Mouse (Mus musculus) CH12.LX (cell line): ENCODE data around the gene Slc39a10.

Experiments
- CTCF ChIP-seq, 2 experiments: IDR thresholded peaks in 1 of 2; conservative IDR thresholded peaks in 1 of 2; 2 replicates each; pipeline ENCODE4 v1.5.1; 2011 to 2012; ENCODE audit warnings: low read depth in 2 of 2, low read length in 2 of 2, improper control_type of control experiment in 1 of 2, inconsistent platforms in 1 of 2, mild to moderate bottlenecking in 1 of 2, moderate library complexity in 1 of 2
- EP300 ChIP-seq: IDR thresholded peaks from 2 replicates; pipeline ENCODE4 v1.6.1; 2011; ENCODE audit warnings: low read length, improper control_type of control experiment
- HCFC1 ChIP-seq: IDR thresholded peaks from 2 replicates; pipeline ENCODE4 v1.6.1; 2012; ENCODE audit warnings: low read depth, mild to moderate bottlenecking, inconsistent platforms, low read length, improper control_type of control experiment
- JUN ChIP-seq: IDR thresholded peaks from 2 replicates; pipeline ENCODE4 v1.6.1; 2011; ENCODE audit warnings: low read depth, mild to moderate bottlenecking, low read length, improper control_type of control experiment, moderate library complexity; ENCODE audit not compliant: insufficient read depth
- POLR2A ChIP-seq: IDR thresholded peaks from 2 replicates; pipeline ENCODE4 v1.6.1; 2011; ENCODE audit warnings: low read depth, mild to moderate bottlenecking, improper control_type of control experiment, low read length
- SIN3A ChIP-seq: IDR thresholded peaks from 2 replicates; pipeline ENCODE4 v1.6.1; 2012; ENCODE audit warnings: low read length, improper control_type of control experiment, inconsistent platforms
- TCF12 ChIP-seq: IDR thresholded peaks from 2 replicates; pipeline ENCODE4 v1.6.1; 2014; ENCODE audit warnings: low read depth, mild to moderate bottlenecking, inconsistent platforms, low read length, improper control_type of control experiment
- USF1 ChIP-seq: IDR thresholded peaks from 2 replicates; pipeline ENCODE4 v1.6.1; 2014; ENCODE audit warnings: low read depth, mild to moderate bottlenecking, inconsistent platforms, low read length, improper control_type of control experiment
- USF2 ChIP-seq: conservative IDR thresholded peaks from 2 replicates; pipeline ENCODE4 v1.6.1; 2011; ENCODE audit warnings: low read depth, low read length, improper control_type of control experiment
- ZC3H11A ChIP-seq: IDR thresholded peaks from 2 replicates; pipeline ENCODE4 v1.6.1; 2012; ENCODE audit warnings: low read depth, mild to moderate bottlenecking, inconsistent platforms, low read length, improper control_type of control experiment

GRCm38 (mm10) chr1:46886091-46886490 is 6.6 kb downstream of the Slc39a10 start:
- no peak for TF ChIP-seq SIN3A
- TF ChIP-seq CTCF (conservative IDR thresholded peaks at IDR 0.05 in 1 of 2, IDR thresholded peaks at IDR 0.05 in 1 of 2; ENCODE audit: low read depth in 2 of 2, low read length in 2 of 2), result no peak
- TF ChIP-seq TCF12, result no peak
- TF ChIP-seq POLR2A, result no peak
- TF ChIP-seq EP300, result no peak
- TF ChIP-seq USF1, result no peak
- no peak for TF ChIP-seq ZC3H11A
- TF ChIP-seq JUN, result no peak
- no peak for TF ChIP-seq USF2
- no peak for TF ChIP-seq HCFC1
